ENCODE assay signal across 8 mouse cellular contexts in the genomic region with DNA sequence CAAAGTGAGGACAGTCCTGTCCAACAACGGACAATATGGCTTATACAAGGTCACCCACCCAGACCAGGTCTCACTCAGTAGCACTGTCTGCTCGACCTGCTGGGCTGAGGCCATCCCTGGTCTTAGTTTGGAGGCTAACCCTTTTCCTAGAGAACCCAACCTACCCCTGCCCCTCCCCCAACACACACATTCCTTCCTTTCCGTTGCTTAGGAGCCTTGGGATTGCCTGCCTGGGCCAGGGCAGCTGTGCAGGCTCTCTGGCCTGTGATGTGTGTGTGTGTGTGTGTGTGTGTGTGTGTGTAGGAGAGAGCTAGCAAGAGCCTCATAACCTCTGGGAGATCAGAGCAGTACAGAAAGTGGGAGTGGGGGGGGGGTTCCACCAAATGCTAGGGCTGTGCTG. TPM values are rescaled to one million over a fixed set of nuclear protein-coding genes. Genes with fewer than 3 reads are reported as not detected.
DNase-seq lines count a peak whose midpoint lies in the region; ATAC-seq and TF ChIP-seq lines count a peak whose summit lies in the region.

No protein-coding gene starts in this region.

- H3K9ac ChIP-seq in forebrain, embryonic 16.5 days (replicated peaks; ENCODE audit: low read depth, low read length), result no peak overlapping the region
- 0 out of 2 replicates have a peak overlapping the region, but pooled peaks have one; percentile 81 for H3K9ac ChIP-seq in hindbrain, postnatal 0 days (replicated peaks; ENCODE audit: low read length)

- ATAC-seq in forebrain, embryonic 16.5 days, result no peak
- ATAC-seq in hindbrain, postnatal 0 days, result no peak

- WGBS in forebrain, embryonic 10.5 days, result 26% methylated on average over 3 of the region's 3 CpGs
- 21% methylated on average over 3 of the region's 3 CpGs for WGBS in forebrain, embryonic 16.5 days
- 13% methylated on average over 3 of the region's 3 CpGs for WGBS in hindbrain, postnatal 0 days

- H3K27ac ChIP-seq in forebrain, embryonic 10.5 days, result peak overlapping the region; percentile 87
- H3K27ac ChIP-seq in forebrain, embryonic 16.5 days (ENCODE audit: low read length), result no peak overlapping the region
- no peak overlapping the region for H3K27ac ChIP-seq in hindbrain, postnatal 0 days

- no peaks in the 10 kb centered on the region for H3K9me3 ChIP-seq in forebrain, embryonic 10.5 days
- H3K9me3 ChIP-seq in forebrain, embryonic 16.5 days (ENCODE audit: control insufficient read depth, low read length), result no peaks in the 10 kb centered on the region
- H3K9me3 ChIP-seq in hindbrain, postnatal 0 days (ENCODE audit: low read length), result no peaks in the 10 kb centered on the region

- TF ChIP-seq CTCF in hindbrain, postnatal 0 days (IDR thresholded peaks at IDR 0.05; ENCODE audit: low read depth), result no peak

- peaks cover 41% of the 10 kb centered on the region for H3K27me3 ChIP-seq in forebrain, embryonic 10.5 days (ENCODE audit: poor library complexity, severe bottlenecking)
- peaks cover 2% of the 10 kb centered on the region; the same call in 1 of the 2 replicates for H3K27me3 ChIP-seq in forebrain, embryonic 16.5 days (replicated peaks; ENCODE audit: control insufficient read depth, insufficient read depth, low read length)
- H3K27me3 ChIP-seq in hindbrain, postnatal 0 days (ENCODE audit: insufficient read depth, low read length), result no peaks in the 10 kb centered on the region

- peak; percentile 76 for DNase-seq in forebrain, embryonic 10.5 days (ENCODE audit: extremely low spot score, low spot score)
- DNase-seq in embryo, embryonic 11.5 days (ENCODE audit: low read depth, low spot score), result peak; percentile 40
- DNase-seq in hindbrain, postnatal 0 days (ENCODE audit: low spot score), result peak; percentile 31
- peak; percentile 75 for DNase-seq in mesoderm, embryonic 11.5 days (ENCODE audit: low read depth, low spot score)
- no peak for DNase-seq in frontal cortex, postnatal 10 days (ENCODE audit: low spot score in 2 of 2)
- DNase-seq in c-Kit-positive CD71-positive TER-119-positive erythroid progenitor cells, embryonic 14.5 days (ENCODE audit: low spot score), result no peak
- no peak for DNase-seq in adrenal gland, adult 2 months

- H3K4me1 ChIP-seq in forebrain, embryonic 10.5 days, result peaks cover 64% of the 10 kb centered on the region
- peaks cover 16% of the 10 kb centered on the region for H3K4me1 ChIP-seq in forebrain, embryonic 16.5 days (replicated peaks; ENCODE audit: control insufficient read depth, insufficient read depth, low read length)
- peaks cover 4% of the 10 kb centered on the region; the same call in 1 of the 2 replicates for H3K4me1 ChIP-seq in hindbrain, postnatal 0 days (ENCODE audit: insufficient read depth, low read length)

- no peak overlapping the region for H3K4me2 ChIP-seq in forebrain, embryonic 16.5 days (ENCODE audit: low read length)
- peak overlapping the region; percentile 85 for H3K4me2 ChIP-seq in hindbrain, postnatal 0 days (ENCODE audit: low read depth, low read length)

- H3K36me3 ChIP-seq in forebrain, embryonic 10.5 days (replicated peaks), result peaks cover 24% of the 10 kb centered on the region
- H3K36me3 ChIP-seq in forebrain, embryonic 16.5 days (ENCODE audit: control insufficient read depth, insufficient read depth), result no peaks in the 10 kb centered on the region
- H3K36me3 ChIP-seq in hindbrain, postnatal 0 days (ENCODE audit: insufficient read depth, low read length), result peaks cover 2% of the 10 kb centered on the region; the same call in 1 of the 2 replicates

- H3K4me3 ChIP-seq in forebrain, embryonic 10.5 days, result peak overlapping the region; percentile 78
- H3K4me3 ChIP-seq in forebrain, embryonic 16.5 days (replicated peaks; ENCODE audit: low read length), result no peak overlapping the region
- no peak overlapping the region for H3K4me3 ChIP-seq in hindbrain, postnatal 0 days (ENCODE audit: low read length)

RNA-seq across cellular contexts. Expression of a gene that starts 2.1 kb away (rescaled TPM):
- 19.4 and 21.1 TPM in 2 replicates for polyA plus RNA-seq in forebrain, embryonic 10.5 days (2016; fragmentation: Nextera tagmentation; extraction: Ambion mirVana)
- 10.2 and 12.9 TPM in 2 replicates for polyA plus RNA-seq in forebrain, embryonic 16.5 days (2015; fragmentation: Nextera tagmentation; extraction: Ambion mirVana)
- total RNA-seq in hindbrain, postnatal 0 days (2014; rRNA removed), result 48.0 and 55.6 TPM in 2 replicates
- 29.0 and 30.3 TPM in 2 replicates for polyA plus RNA-seq in hindbrain, postnatal 0 days (2015; fragmentation: Nextera tagmentation; extraction: Ambion mirVana)
- total RNA-seq in adrenal gland, adult 2 months (2021), result 1 to 10 TPM; 5.3 to 9.3 TPM
- polyA plus RNA-seq in adrenal gland, adult 2 months (2012; rRNA removed), result 10.5 and 15.1 TPM in 2 replicates

RNA-seq across cellular contexts. Expression of a gene that starts 2.2 kb away (rescaled TPM):
- 1.6 and 2.0 TPM in 2 replicates for polyA plus RNA-seq in forebrain, embryonic 10.5 days (2016; fragmentation: Nextera tagmentation; extraction: Ambion mirVana)
- polyA plus RNA-seq in forebrain, embryonic 16.5 days (2015; fragmentation: Nextera tagmentation; extraction: Ambion mirVana), result 0.58 and 0.70 TPM in 2 replicates
- 0.75 and 2.3 TPM in 2 replicates for total RNA-seq in hindbrain, postnatal 0 days (2014; rRNA removed)
- polyA plus RNA-seq in hindbrain, postnatal 0 days (2015; fragmentation: Nextera tagmentation; extraction: Ambion mirVana), result 1.1 and 1.4 TPM in 2 replicates
- total RNA-seq in adrenal gland, adult 2 months (2021), result 1 to 10 TPM; 1.0 to 2.4 TPM
- 5.0 and 6.1 TPM in 2 replicates for polyA plus RNA-seq in adrenal gland, adult 2 months (2012; rRNA removed)

RNA-seq across cellular contexts. Expression of a gene that starts 12.9 kb away (rescaled TPM):
- 37.2 and 39.1 TPM in 2 replicates for polyA plus RNA-seq in forebrain, embryonic 10.5 days (2016; fragmentation: Nextera tagmentation; extraction: Ambion mirVana)
- polyA plus RNA-seq in forebrain, embryonic 16.5 days (2015; fragmentation: Nextera tagmentation; extraction: Ambion mirVana), result 80.9 and 85.6 TPM in 2 replicates
- 81.3 and 99.9 TPM in 2 replicates for total RNA-seq in hindbrain, postnatal 0 days (2014; rRNA removed)
- polyA plus RNA-seq in hindbrain, postnatal 0 days (2015; fragmentation: Nextera tagmentation; extraction: Ambion mirVana), result 60.9 and 63.8 TPM in 2 replicates
- total RNA-seq in adrenal gland, adult 2 months (2021), result 10 to 100 TPM; 44.0 to 61.9 TPM
- 201 and 250 TPM in 2 replicates for polyA plus RNA-seq in adrenal gland, adult 2 months (2012; rRNA removed)

RNA-seq across cellular contexts. Expression of a gene that starts 29.0 kb away (rescaled TPM):
- 273 and 279 TPM in 2 replicates for polyA plus RNA-seq in forebrain, embryonic 10.5 days (2016; fragmentation: Nextera tagmentation; extraction: Ambion mirVana)
- polyA plus RNA-seq in forebrain, embryonic 16.5 days (2015; fragmentation: Nextera tagmentation; extraction: Ambion mirVana), result 94.1 and 97.9 TPM in 2 replicates
- total RNA-seq in hindbrain, postnatal 0 days (2014; rRNA removed), result 43.9 and 60.8 TPM in 2 replicates
- 105 and 109 TPM in 2 replicates for polyA plus RNA-seq in hindbrain, postnatal 0 days (2015; fragmentation: Nextera tagmentation; extraction: Ambion mirVana)
- 10 to 100 TPM; 76.3 to 79.4 TPM for total RNA-seq in adrenal gland, adult 2 months (2021)
- 41.8 and 48.3 TPM in 2 replicates for polyA plus RNA-seq in adrenal gland, adult 2 months (2012; rRNA removed)

RNA-seq across cellular contexts. Expression of a gene that starts 40.1 kb away (rescaled TPM):
- 78.4 and 78.7 TPM in 2 replicates for polyA plus RNA-seq in forebrain, embryonic 10.5 days (2016; fragmentation: Nextera tagmentation; extraction: Ambion mirVana)
- 82.5 and 107 TPM in 2 replicates for polyA plus RNA-seq in forebrain, embryonic 16.5 days (2015; fragmentation: Nextera tagmentation; extraction: Ambion mirVana)
- total RNA-seq in hindbrain, postnatal 0 days (2014; rRNA removed), result 16.8 and 23.8 TPM in 2 replicates
- 92.3 and 96.0 TPM in 2 replicates for polyA plus RNA-seq in hindbrain, postnatal 0 days (2015; fragmentation: Nextera tagmentation; extraction: Ambion mirVana)
- 10 to 100 TPM; 49.2 to 53.7 TPM for total RNA-seq in adrenal gland, adult 2 months (2021)
- 4.2 and 4.8 TPM in 2 replicates for polyA plus RNA-seq in adrenal gland, adult 2 months (2012; rRNA removed)

Comparison
In these comparisons a context has a peak if more than half of its experiments do, and no peak if none do; other contexts are left out.
1. DNase-seq: peak in forebrain, embryonic 10.5 days (single experiment), embryo, embryonic 11.5 days (single experiment), hindbrain, postnatal 0 days (single experiment) and mesoderm, embryonic 11.5 days (single experiment); none in frontal cortex, postnatal 10 days (0 of 2), c-Kit-positive CD71-positive TER-119-positive erythroid progenitor cells, embryonic 14.5 days (single experiment) and adrenal gland, adult 2 months (single experiment).